8 mouse cellular contexts compared by ENCODE assay signal in genomic region chr10:28113879-28114278, GRCm38 (mm10). TPM values are rescaled to one million over a fixed set of nuclear protein-coding genes. Genes with fewer than 3 reads are reported as not detected.
DNase-seq lines count a peak whose midpoint lies in the region.

No protein-coding gene starts in this region.

- intact Hi-C loops in left cerebral cortex, postnatal 4 days (cut with DNase I), result no loop called here

- DNase-seq in adrenal gland, adult 2 months, result peak; percentile 24
- no peak for DNase-seq in adrenal gland, adult 18-20 months (ENCODE audit: low spot score in 2 of 2)
- DNase-seq in urinary bladder, postnatal 14 days (ENCODE audit: low spot score), result peak; percentile 24
- no peak for DNase-seq in urinary bladder, postnatal 25 days (ENCODE audit: low spot score)
- peak; percentile 10 for DNase-seq in left cerebral cortex, postnatal 4 days
- DNase-seq in testis, postnatal 10 days (ENCODE audit: low spot score), result no peak
- DNase-seq in retina, embryonic 14.5 days (ENCODE audit: low spot score), result no peak
- DNase-seq in gastrocnemius, postnatal 25 days, result no peak

RNA-seq across cellular contexts. Expression of gene Ptprk, which starts 39.3 kb away (rescaled TPM):
- total RNA-seq in adrenal gland, adult 2 months (2021), result 10 to 100 TPM; 10.4 to 21.4 TPM
- polyA plus RNA-seq in adrenal gland, adult 2 months (2012; rRNA removed), result 2.3 and 4.4 TPM in 2 replicates
- 10 to 100 TPM in 1 of 2 experiments, 1 to 10 TPM in 1; 7.6 to 13.8 TPM for total RNA-seq in adrenal gland, adult 18-20 months (2021)
- 100 to 1,000 TPM; 205 to 271 TPM for total RNA-seq in left cerebral cortex, postnatal 4 days (2021)
- 1 to 10 TPM; 5.1 to 5.2 TPM for total RNA-seq in gastrocnemius, postnatal 25 days (2021)

Comparison
In these comparisons a context has a peak if more than half of its experiments do, and no peak if none do; other contexts are left out.
1. DNase-seq: peak in adrenal gland, adult 2 months (single experiment), urinary bladder, postnatal 14 days (single experiment) and left cerebral cortex, postnatal 4 days (single experiment); none in adrenal gland, adult 18-20 months (0 of 2), urinary bladder, postnatal 25 days (single experiment), testis, postnatal 10 days (single experiment), retina, embryonic 14.5 days (single experiment) and gastrocnemius, postnatal 25 days (single experiment).
2. RNA of gene Ptprk, which starts 39.3 kb away (total RNA-seq): 205 to 271 TPM in left cerebral cortex, postnatal 4 days; 10.4 to 21.4 TPM in adrenal gland, adult 2 months, 7.6 to 13.8 TPM in adrenal gland, adult 18-20 months and 5.1 to 5.2 TPM in gastrocnemius, postnatal 25 days; every median in the first group is over 4 times any median in the second.